Mouse (Mus musculus) stomach, postnatal 0 days (tissue): ENCODE results near the gene Slit3. TPM values are rescaled to one million over a fixed set of nuclear protein-coding genes. Genes with fewer than 3 reads are reported as not detected.

Experiments used
- ATAC-seq: fragments of 200-750 bp; cut with Nextera tagmentation; 2 replicates; pipeline ENCODE4 v1.8.0; 2017; ENCODE audit not compliant: low FRiP score, low TSS enrichment
- DNase-seq: peaks from one replicate; pipeline ENCODE4 v3.0.0-alpha.2; 2016; ENCODE audit warnings: low spot score
- H3K27ac ChIP-seq: fragments of 300-500 bp; sonication (generic); replicated peaks from 2 replicates; pipeline ENCODE4 v1.5.1; 2014; ENCODE audit warnings: mild to moderate bottlenecking, control low read depth
- H3K27me3 ChIP-seq: fragments of 300-500 bp; sonication (generic); 2 replicates; pipeline ENCODE4 v1.6.1; 2014; ENCODE audit warnings: low read length; ENCODE audit not compliant: control insufficient read depth, insufficient read depth
- H3K36me3 ChIP-seq: fragments of 300-500 bp; sonication (generic); 2 replicates; pipeline ENCODE4 v1.6.1; 2014; ENCODE audit warnings: low read length, mixed read lengths; ENCODE audit not compliant: control insufficient read depth, insufficient read depth
- H3K4me1 ChIP-seq: fragments of 300-500 bp; sonication (generic); replicated peaks from 2 replicates; pipeline ENCODE4 v1.6.1; 2014; ENCODE audit warnings: antibody characterized with exemption; ENCODE audit not compliant: control insufficient read depth, insufficient read depth
- H3K4me2 ChIP-seq: fragments of 300-500 bp; sonication (generic); replicated peaks from 2 replicates; pipeline ENCODE4 v1.6.1; 2014; ENCODE audit warnings: low read depth, mild to moderate bottlenecking, control low read depth, moderate library complexity
- H3K4me3 ChIP-seq: fragments of 300-500 bp; sonication (generic); 2 replicates; pipeline ENCODE4 v1.5.1; 2014; ENCODE audit warnings: low read depth, low read length, control low read depth
- H3K9ac ChIP-seq: fragments of 300-500 bp; sonication (generic); 2 replicates; pipeline ENCODE4 v1.6.1; 2014; ENCODE audit warnings: mild to moderate bottlenecking, low read length, control low read depth, mixed read lengths
- H3K9me3 ChIP-seq: fragments of 300-500 bp; sonication (generic); 2 replicates; pipeline ENCODE4 v1.6.1; 2016; ENCODE audit warnings: low read length; ENCODE audit not compliant: control insufficient read depth
- CTCF ChIP-seq: IDR thresholded peaks from 2 replicates; pipeline ENCODE4 v1.5.1; 2016; ENCODE audit warnings: antibody characterized with exemption, low read depth, mild to moderate bottlenecking, moderate library complexity
- EP300 ChIP-seq: optimal IDR thresholded peaks from 2 replicates; pipeline ENCODE3; 2016; ENCODE audit warnings: antibody characterized with exemption
- WGBS: fragments of 180-500 bp; shearing (Covaris S2); extraction: QIAGEN DNeasy Blood & Tissue Kit; methylation state at CpG from one replicate; pipeline ENCODE4 v1.1.7; 2014; 5-methylcytosine and 5-hydroxymethylcytosine counted together
- polyA plus RNA-seq: library from polyadenylated mRNA; unstranded; fragments of >200 nt; fragmentation: Nextera tagmentation; extraction: Ambion mirVana; gene quantifications from 2 replicates; pipeline ENCODE4 v1.2.1, GENCODE M21; 2015

The Slit3 gene
- polyA plus RNA-seq, 1 experiment from 2014 or later, result 8.1 TPM

DNA sequence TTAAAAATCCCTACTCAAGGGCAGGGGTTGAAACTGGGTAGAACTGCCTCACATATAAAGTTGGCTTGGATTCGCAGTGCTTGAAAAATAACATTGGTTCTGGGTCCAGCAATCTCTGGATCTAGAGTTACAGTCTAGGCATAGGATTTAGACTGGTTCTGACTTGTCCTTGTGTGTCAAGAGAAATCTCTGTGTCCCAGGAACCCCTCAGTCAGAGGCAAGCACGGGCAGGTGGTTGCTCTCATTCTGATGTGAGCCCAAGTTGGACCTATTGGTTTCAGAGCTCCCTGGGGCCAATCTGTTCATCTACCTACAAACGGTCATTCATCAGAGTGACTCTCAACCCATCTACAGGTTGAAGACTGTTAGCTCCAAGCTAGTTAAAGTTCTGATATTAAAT, 541.9 kb downstream of the Slit3 start:
- H3K27me3 ChIP-seq, result no peaks in the 10 kb centered on the region
- no peak for TF ChIP-seq CTCF
- no peak for TF ChIP-seq EP300
- H3K9ac ChIP-seq, result no peak overlapping the region
- no peak overlapping the region for H3K4me2 ChIP-seq
- no peak for ATAC-seq
- no peaks in the 10 kb centered on the region for H3K36me3 ChIP-seq
- 81% methylated on average over 3 of the region's 3 CpGs for WGBS
- H3K27ac ChIP-seq, result no peak overlapping the region
- no peak for DNase-seq
- no peaks in the 10 kb centered on the region for H3K4me1 ChIP-seq
- no peaks in the 10 kb centered on the region for H3K9me3 ChIP-seq
- H3K4me3 ChIP-seq, result no peak overlapping the region

DNA sequence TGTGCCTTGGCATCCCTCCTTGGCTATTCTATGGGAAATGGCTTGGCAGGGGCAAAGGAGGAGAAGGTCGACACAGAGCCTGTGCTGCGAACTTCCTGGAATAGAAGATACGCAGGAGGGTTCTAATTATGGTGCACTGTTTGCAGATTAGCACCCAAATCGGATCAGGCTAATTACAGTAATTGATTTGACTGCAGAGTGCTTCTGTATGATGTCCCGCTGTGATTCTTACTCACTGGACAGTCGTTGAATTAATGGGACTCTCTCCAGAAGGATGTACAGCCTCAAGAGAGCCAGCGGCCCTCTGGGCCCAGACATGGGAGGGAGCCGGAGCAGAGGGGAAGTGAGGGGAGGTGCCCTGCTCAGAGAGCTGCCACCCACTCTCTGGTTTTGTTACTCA, 542.6 kb downstream of the Slit3 start:
- H3K4me2 ChIP-seq, result no peak overlapping the region
- no peak overlapping the region for H3K9ac ChIP-seq
- 75% methylated on average over 8 of the region's 8 CpGs for WGBS
- H3K27ac ChIP-seq, result no peak overlapping the region
- ATAC-seq (no peak), DNase-seq (no peak)
- no peaks in the 10 kb centered on the region for H3K9me3 ChIP-seq
- TF ChIP-seq CTCF (no peak), EP300 (no peak)
- no peaks in the 10 kb centered on the region for H3K36me3 ChIP-seq
- H3K27me3 ChIP-seq, result no peaks in the 10 kb centered on the region
- H3K4me1 ChIP-seq, result no peaks in the 10 kb centered on the region
- H3K4me3 ChIP-seq, result no peak overlapping the region

DNA sequence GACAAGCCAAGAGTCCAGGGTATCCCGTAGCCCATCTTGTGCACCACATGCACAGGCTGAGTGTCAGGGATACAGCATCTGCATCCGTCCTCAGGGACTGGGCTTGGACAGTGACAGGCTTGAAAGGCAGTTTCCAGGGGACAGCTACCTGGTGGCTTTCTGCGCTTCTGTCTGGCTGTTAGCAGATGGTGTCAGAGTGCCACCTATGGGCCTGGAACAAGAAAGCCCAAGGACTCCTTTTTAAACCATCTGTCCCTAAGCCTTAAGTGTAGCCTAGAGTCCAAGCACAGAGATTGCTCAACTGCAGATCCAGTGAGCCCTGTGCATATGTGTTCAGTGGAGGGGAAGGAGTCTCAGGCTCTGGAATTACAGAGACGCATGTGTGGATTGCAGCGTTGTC, 544.0 kb downstream of the Slit3 start:
- no peak overlapping the region for H3K4me3 ChIP-seq
- H3K9me3 ChIP-seq, result no peaks in the 10 kb centered on the region
- DNase-seq (peak; percentile 31), ATAC-seq (no peak)
- no peaks in the 10 kb centered on the region for H3K4me1 ChIP-seq
- H3K9ac ChIP-seq, result no peak overlapping the region
- no peaks in the 10 kb centered on the region for H3K27me3 ChIP-seq
- H3K27ac ChIP-seq, result no peak overlapping the region
- 66% methylated on average over 5 of the region's 5 CpGs for WGBS
- TF ChIP-seq CTCF (peak; percentile 76), EP300 (no peak)
- no peak overlapping the region for H3K4me2 ChIP-seq
- no peaks in the 10 kb centered on the region for H3K36me3 ChIP-seq

DNA sequence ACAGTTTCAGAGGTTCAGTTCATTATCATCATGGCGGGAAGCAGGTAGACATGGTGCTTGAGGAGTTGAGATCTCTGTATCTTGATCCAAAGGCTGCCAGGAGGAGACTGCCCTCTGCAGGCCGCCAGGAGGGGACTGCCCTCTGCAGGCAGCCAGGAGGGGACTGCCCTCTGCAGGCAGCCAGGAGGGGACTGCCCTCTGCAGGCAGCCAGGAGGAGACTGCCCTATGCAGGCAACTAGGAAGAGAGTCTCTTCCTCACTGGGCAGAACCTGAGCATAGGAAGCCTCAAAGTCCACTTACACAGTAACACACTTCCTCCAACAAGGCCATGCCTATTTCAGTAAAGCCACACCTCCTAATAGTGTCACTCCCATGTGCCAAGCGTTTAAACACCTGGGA, 546.4 kb downstream of the Slit3 start:
- Histone ChIP-seq H3K4me1 (no peaks in the 10 kb centered on the region), H3K36me3 (no peaks in the 10 kb centered on the region), H3K9ac (no peak overlapping the region), H3K27ac (no peak overlapping the region), H3K27me3 (no peaks in the 10 kb centered on the region), H3K9me3 (no peaks in the 10 kb centered on the region), H3K4me2 (no peak overlapping the region), H3K4me3 (no peak overlapping the region)
- WGBS, result 53% methylated on average over 3 of the region's 3 CpGs
- TF ChIP-seq EP300 (no peak), CTCF (peak; percentile 72)
- no peak for DNase-seq
- ATAC-seq, result 0 out of 2 replicates have a peak, but pooled peaks have one; percentile 24

DNA sequence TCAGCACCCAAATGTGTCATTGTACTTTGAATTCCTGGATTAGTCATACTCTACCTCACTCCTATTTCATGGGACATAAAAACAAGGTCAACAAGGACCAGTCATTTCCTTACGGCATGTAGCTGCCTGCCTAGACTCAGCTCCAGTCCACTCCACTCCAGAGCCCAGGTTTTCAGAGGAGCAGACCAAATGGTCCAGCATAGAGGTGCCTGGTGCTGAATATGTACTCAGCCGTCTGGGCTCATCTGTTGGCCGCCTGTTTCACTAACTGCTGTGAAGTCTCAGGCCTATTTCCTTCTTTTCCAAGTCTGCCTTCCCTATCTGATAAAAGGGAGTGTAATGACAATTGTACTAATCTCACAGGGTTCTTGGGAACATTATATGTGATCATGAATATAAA, 547.1 kb downstream of the Slit3 start:
- Histone ChIP-seq H3K4me2 (no peak overlapping the region), H3K27me3 (no peaks in the 10 kb centered on the region), H3K9ac (no peak overlapping the region), H3K9me3 (no peaks in the 10 kb centered on the region), H3K36me3 (no peaks in the 10 kb centered on the region), H3K27ac (no peak overlapping the region), H3K4me3 (no peak overlapping the region), H3K4me1 (no peaks in the 10 kb centered on the region)
- TF ChIP-seq CTCF (no peak), EP300 (no peak)
- no peak for DNase-seq
- WGBS, result 41% methylated on average over 3 of the region's 3 CpGs
- ATAC-seq, result peak; percentile 57; the same call in 1 of the 2 replicates

DNA sequence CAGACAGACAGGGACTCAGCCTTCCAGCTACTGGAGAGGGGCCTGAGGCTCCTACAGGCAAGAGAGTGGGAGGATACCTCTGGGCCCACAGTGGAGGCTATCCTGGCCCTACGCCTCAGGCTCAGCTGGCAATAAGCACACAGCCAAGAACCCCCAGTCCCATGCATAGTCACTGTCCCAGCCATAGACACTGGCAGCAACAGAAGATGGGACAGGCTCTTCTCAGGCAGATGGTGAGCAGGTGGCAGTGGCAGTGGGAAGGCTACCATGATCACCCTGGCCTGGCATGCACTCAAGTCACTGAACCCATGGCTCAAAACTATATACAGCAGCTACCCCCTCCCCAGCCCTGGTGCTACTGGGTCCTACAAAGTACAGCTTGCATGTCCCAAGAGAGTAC, 547.7 kb downstream of the Slit3 start:
- H3K4me3 ChIP-seq, result no peak overlapping the region
- no peak overlapping the region for H3K27ac ChIP-seq
- no peaks in the 10 kb centered on the region for H3K27me3 ChIP-seq
- H3K4me1 ChIP-seq, result no peaks in the 10 kb centered on the region
- no peak overlapping the region for H3K9ac ChIP-seq
- no peak for ATAC-seq
- no peak overlapping the region for H3K4me2 ChIP-seq
- H3K36me3 ChIP-seq, result no peaks in the 10 kb centered on the region
- TF ChIP-seq EP300 (no peak), CTCF (no peak)
- DNase-seq, result no peak
- 69% methylated on average over 1 of the region's 1 CpGs for WGBS
- H3K9me3 ChIP-seq, result no peaks in the 10 kb centered on the region
